Mouse (Mus musculus) thymus, adult 2 months (tissue): ENCODE measurements around the gene St8sia2. TPM values are rescaled to one million over a fixed set of nuclear protein-coding genes. Genes with fewer than 3 reads are reported as not detected.

Experiments used
- DNase-seq: peaks from one replicate; pipeline ENCODE4 v3.0.0; 2021
- H3K27ac ChIP-seq: fragments of 200-500 bp; 2 replicates; pipeline ENCODE4 v1.5.1; 2012; ENCODE audit warnings: low read length, control low read depth; ENCODE audit not compliant: control insufficient read depth, insufficient read depth
- H3K27me3 ChIP-seq: fragments of 200-500 bp; 2 replicates; pipeline ENCODE4 v1.6.1; 2012; ENCODE audit warnings: mild to moderate bottlenecking, low read length, moderate library complexity, mixed read lengths; ENCODE audit not compliant: control insufficient read depth, insufficient read depth
- H3K36me3 ChIP-seq: fragments of 200-500 bp; 2 replicates; pipeline ENCODE4 v1.6.1; 2012; ENCODE audit warnings: mild to moderate bottlenecking, low read length, moderate library complexity; ENCODE audit not compliant: control insufficient read depth, insufficient read depth
- H3K4me1 ChIP-seq: fragments of 200-500 bp; replicated peaks from 2 replicates; pipeline ENCODE4 v1.6.1; 2012; ENCODE audit warnings: low read length; ENCODE audit not compliant: control insufficient read depth, insufficient read depth
- H3K4me3 ChIP-seq: fragments of 200-500 bp; 2 replicates; pipeline ENCODE4 v1.5.1; 2012; ENCODE audit warnings: mild to moderate bottlenecking, low read length, control low read depth, moderate library complexity; ENCODE audit not compliant: control insufficient read depth, insufficient read depth
- CTCF ChIP-seq: fragments of 200-500 bp; IDR thresholded peaks from 2 replicates; pipeline ENCODE4 v1.5.1; 2012; ENCODE audit warnings: mild to moderate bottlenecking, control low read depth, low read length, moderate library complexity, borderline replicate concordance; ENCODE audit not compliant: control insufficient read depth, poor library complexity, insufficient read depth; ENCODE audit errors: extremely low read depth
- POLR2A ChIP-seq: fragments of 200-500 bp; IDR thresholded peaks from 2 replicates; pipeline ENCODE4 v1.6.1; 2012; ENCODE audit warnings: mild to moderate bottlenecking, low read length, control low read depth, moderate library complexity; ENCODE audit not compliant: control insufficient read depth, poor library complexity, insufficient read depth; ENCODE audit errors: extremely low read depth
- WGBS: fragments of 180-500 bp; shearing (Covaris S2); methylation state at CpG from one replicate; pipeline ENCODE4 v1.1.7; 2018; 5-methylcytosine and 5-hydroxymethylcytosine counted together
- polyA plus RNA-seq: library from polyadenylated mRNA; depleted of rRNA; stranded (reverse); fragments of >200 nt; gene quantifications from 2 replicates; pipeline ENCODE4 v1.2.3, GENCODE M21; 2012

Gene St8sia2
- polyA plus RNA-seq, 1 experiment = 0.47 TPM

- Histone ChIP-seq H3K36me3 (no peaks in the 10 kb centered on the region), H3K4me1 (no peaks in the 10 kb centered on the region), H3K4me3 (no peak overlapping the region), H3K27ac (no peak overlapping the region), H3K27me3 (no peaks in the 10 kb centered on the region)
- no peak for DNase-seq
- TF ChIP-seq CTCF (no peak), POLR2A (no peak)
- 92% methylated on average over 9 of the region's 9 CpGs for WGBS
Measured at GRCm38 (mm10) chr7:73917633-73918311, 95.7 kb downstream of the St8sia2 start.

DNA sequence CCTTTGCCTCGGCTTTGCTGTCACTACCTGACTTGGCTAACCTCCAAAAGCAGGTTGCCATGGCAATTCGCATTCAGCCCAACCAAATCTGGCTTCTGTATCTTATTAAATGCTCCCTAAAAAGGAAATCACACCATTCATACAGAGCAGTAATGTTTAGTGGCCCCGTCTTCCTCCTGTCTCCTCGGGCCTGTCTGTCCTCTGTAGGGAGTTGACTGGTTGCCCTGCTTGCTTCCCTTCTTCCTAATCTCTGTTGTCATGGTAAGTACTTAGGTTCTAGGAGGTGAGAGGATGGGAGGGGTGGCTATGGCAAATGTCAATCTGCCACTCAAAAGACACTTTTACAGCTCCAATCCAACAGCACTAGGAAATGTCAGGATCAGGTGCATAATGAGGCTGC, 101.6 kb downstream of the St8sia2 start:
- Histone ChIP-seq H3K27ac (no peak overlapping the region), H3K36me3 (no peaks in the 10 kb centered on the region), H3K27me3 (no peaks in the 10 kb centered on the region), H3K4me3 (no peak overlapping the region), H3K4me1 (no peaks in the 10 kb centered on the region)
- 61% methylated on average over 4 of the region's 4 CpGs for WGBS
- TF ChIP-seq CTCF (no peak), POLR2A (no peak)
- no peak for DNase-seq

- TF ChIP-seq CTCF (no peak), POLR2A (no peak)
- WGBS = 97% methylated on average over 4 of the region's 4 CpGs
- Histone ChIP-seq H3K4me1 (no peaks in the 10 kb centered on the region), H3K36me3 (no peaks in the 10 kb centered on the region), H3K4me3 (no peak overlapping the region), H3K27me3 (no peaks in the 10 kb centered on the region), H3K27ac (no peak overlapping the region)
- DNase-seq = no peak
Measured at GRCm38 (mm10) chr7:73910843-73911242, 102.6 kb downstream of the St8sia2 start.

- H3K27me3 ChIP-seq = no peaks in the 10 kb centered on the region
- H3K27ac ChIP-seq = no peak overlapping the region
- 85% methylated on average over 5 of the region's 5 CpGs for WGBS
- H3K36me3 ChIP-seq = no peaks in the 10 kb centered on the region
- no peak for TF ChIP-seq POLR2A
- TF ChIP-seq CTCF = no peak
- no peak for DNase-seq
- no peaks in the 10 kb centered on the region for H3K4me1 ChIP-seq
- H3K4me3 ChIP-seq = no peak overlapping the region
Measured at GRCm38 (mm10) chr7:73909432-73910205, 103.9 kb downstream of the St8sia2 start.

DNA sequence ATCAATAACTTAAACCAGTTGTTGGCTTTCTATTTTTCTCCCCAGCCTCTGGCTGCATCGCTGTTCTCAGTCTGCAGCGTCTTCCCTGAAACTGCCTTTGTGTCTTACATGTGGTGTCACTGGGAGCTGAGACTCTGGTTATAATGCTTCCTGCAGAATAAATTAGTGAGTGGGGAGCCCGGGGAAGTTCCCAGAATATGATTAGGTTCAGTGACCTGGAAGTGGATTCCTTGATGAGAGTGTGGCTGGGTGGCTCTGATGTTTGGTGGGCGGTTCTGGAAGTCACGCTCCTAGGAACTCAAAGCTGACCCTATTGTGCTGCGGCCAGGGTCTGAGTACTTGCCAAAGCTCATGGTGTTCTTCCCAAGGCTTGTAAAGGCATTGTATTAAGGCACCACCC, 119.0 kb downstream of the St8sia2 start:
- Histone ChIP-seq H3K36me3 (no peaks in the 10 kb centered on the region), H3K27ac (no peak overlapping the region), H3K27me3 (no peaks in the 10 kb centered on the region), H3K4me3 (no peak overlapping the region), H3K4me1 (no peaks in the 10 kb centered on the region)
- no peak for TF ChIP-seq POLR2A
- TF ChIP-seq CTCF = no peak
- DNase-seq = no peak
- WGBS = 87% methylated on average over 6 of the region's 6 CpGs

GRCm38 (mm10) chr7:73891830-73892229, 121.7 kb downstream of the St8sia2 start:
- Histone ChIP-seq H3K4me1 (no peaks in the 10 kb centered on the region), H3K4me3 (no peak overlapping the region), H3K27ac (no peak overlapping the region), H3K27me3 (no peaks in the 10 kb centered on the region), H3K36me3 (no peaks in the 10 kb centered on the region)
- no peak for TF ChIP-seq CTCF
- TF ChIP-seq POLR2A = no peak
- DNase-seq = no peak
- 87% methylated on average over 5 of the region's 5 CpGs for WGBS
